Mouse (Mus musculus): Measurements from ENCODE around the gene Ccdc24. TPM values are rescaled to one million over a fixed set of nuclear protein-coding genes. Genes with fewer than 3 reads are reported as not detected.

Ccdc24 gene
- polyA plus RNA-seq (2015; fragmentation: Nextera tagmentation; extraction: Ambion mirVana) = 1.0 and 1.1 TPM in 2 replicates

GRCm38 (mm10) chr4:117872471-117872886 lies at the start of gene Ccdc24:
TSS of gene Ccdc24 (minus strand) at chr4:117872557.

GRCm38 (mm10) chr4:117914591-117915442 lies 42.5 kb upstream of the Ccdc24 start, which contains the start of gene Ipo13:
TSS of gene Ipo13 (minus strand) at chr4:117914999.

GRCm38 (mm10) chr4:117891738-117892161 lies 19.4 kb upstream of the Ccdc24 start, which contains the start of gene Dph2:
TSS of gene Dph2 (minus strand) at chr4:117892032.

GRCm38 (mm10) chr4:117887133-117887532 lies 14.8 kb upstream of the Ccdc24 start, which contains the start of gene Atp6v0b:
TSS of gene Atp6v0b (minus strand) at chr4:117887333.

GRCm38 (mm10) chr4:117882701-117883691 lies 10.6 kb upstream of the Ccdc24 start, which contains the start of gene B4galt2:
TSS of gene B4galt2 (minus strand) at chr4:117883487.

GRCm38 (mm10) chr4:117834457-117834844 lies 37.9 kb downstream of the Ccdc24 start, which contains the start of gene Slc6a9:
TSS of gene Slc6a9 (plus strand) at chr4:117834506.

Other genes starting within 250 kb of the Ccdc24 start
- gene Dmap1, start 190.3 kb downstream of the Ccdc24 start, polyA plus RNA-seq (2015; fragmentation: Nextera tagmentation; extraction: Ambion mirVana) = 36.1 and 45.0 TPM in 2 replicates
- not detected in 2 replicates for gene Gm12845, start 148.1 kb downstream of the Ccdc24 start, polyA plus RNA-seq (2015; fragmentation: Nextera tagmentation; extraction: Ambion mirVana)
- gene Klf17, start 106.9 kb downstream of the Ccdc24 start, polyA plus RNA-seq (2015; fragmentation: Nextera tagmentation; extraction: Ambion mirVana) = not detected in 2 replicates
- 5.9 and 10.5 TPM in 2 replicates for gene Slc6a9, start 38.1 kb downstream of the Ccdc24 start, polyA plus RNA-seq (2015; fragmentation: Nextera tagmentation; extraction: Ambion mirVana)
- 21.2 and 22.0 TPM in 2 replicates for gene B4galt2, start 10.9 kb upstream of the Ccdc24 start, polyA plus RNA-seq (2015; fragmentation: Nextera tagmentation; extraction: Ambion mirVana)
- gene Atp6v0b, start 14.8 kb upstream of the Ccdc24 start, polyA plus RNA-seq (2015; fragmentation: Nextera tagmentation; extraction: Ambion mirVana) = 317 and 371 TPM in 2 replicates
- 6.3 and 9.2 TPM in 2 replicates for gene Dph2, start 19.5 kb upstream of the Ccdc24 start, polyA plus RNA-seq (2015; fragmentation: Nextera tagmentation; extraction: Ambion mirVana)
- gene Ipo13, start 42.4 kb upstream of the Ccdc24 start, polyA plus RNA-seq (2015; fragmentation: Nextera tagmentation; extraction: Ambion mirVana) = 22.4 and 24.2 TPM in 2 replicates
- 0.16 and 0.40 TPM in 2 replicates for gene Artn, start 57.2 kb upstream of the Ccdc24 start, polyA plus RNA-seq (2015; fragmentation: Nextera tagmentation; extraction: Ambion mirVana)

All from adrenal gland, postnatal 0 days (tissue).